Mouse (Mus musculus): ENCODE data around the gene Oas1f. TPM values are rescaled to one million over a fixed set of nuclear protein-coding genes. Genes with fewer than 3 reads are reported as not detected.
"Not testable (repeated sequence)": the region's sequence is repeated elsewhere in the genome, so short reads cannot be mapped to it uniquely, and the experiment has no call there.

Oas1f gene
- total RNA-seq (2014; rRNA removed), result not detected in 2 replicates
- not detected in 2 replicates for polyA plus RNA-seq (2012; rRNA removed)

DNA sequence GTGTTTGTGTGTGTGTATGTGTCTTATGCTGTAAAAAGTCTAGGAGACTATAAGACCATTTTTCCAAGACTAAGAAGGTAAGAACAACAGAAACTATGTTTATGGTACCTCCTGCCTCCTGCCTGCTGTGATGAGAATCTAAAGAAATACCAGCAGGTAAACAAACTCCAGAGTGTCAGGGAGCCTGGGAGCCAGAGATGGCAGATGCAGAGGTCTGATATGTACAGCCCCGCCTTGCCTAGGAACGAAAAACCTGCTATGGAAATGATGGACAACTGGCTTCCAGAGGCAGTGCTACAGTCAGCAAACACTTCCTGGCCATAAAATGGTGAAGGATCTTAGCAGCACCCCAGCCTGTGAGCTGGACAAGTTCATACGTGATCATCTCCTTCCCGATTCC lies at the start of gene Oas1f:
Oas1f (plus strand) TSS at position 301 of the 400 bp plus-strand sequence.
- H3K4me1 ChIP-seq (ENCODE audit: control insufficient read depth, insufficient read depth, low read length), result no peaks in the 10 kb centered on the region
- H3K27me3 ChIP-seq (ENCODE audit: control insufficient read depth, insufficient read depth, low read length), result no peaks in the 10 kb centered on the region
- H3K9ac ChIP-seq (ENCODE audit: low read depth, low read length), result no peak within 1 kb of the TSS
- no peak for TF ChIP-seq POLR2A (IDR thresholded peaks at IDR 0.05; ENCODE audit: extremely low read depth, insufficient read depth, low read length)
- no peak for TF ChIP-seq CTCF (IDR thresholded peaks at IDR 0.05; ENCODE audit: low read depth, low read length)
- H3K27ac ChIP-seq (replicated peaks; ENCODE audit: insufficient read depth, low read depth, low read length), result no peak within 1 kb of the TSS
- WGBS, result 63% methylated on average over 4 of the region's 4 CpGs
- DNase-seq (ENCODE audit: extremely low read depth, low read depth, low spot score), result no peak
- no peak within 1 kb of the TSS for H3K4me3 ChIP-seq (ENCODE audit: insufficient read depth, low read depth, low read length)
- no peaks in the 10 kb centered on the region for H3K79me2 ChIP-seq (ENCODE audit: control insufficient read depth, insufficient read depth, low read length)
- no peaks in the 10 kb centered on the region for H3K36me3 ChIP-seq (ENCODE audit: control insufficient read depth, insufficient read depth, low read length)

DNA sequence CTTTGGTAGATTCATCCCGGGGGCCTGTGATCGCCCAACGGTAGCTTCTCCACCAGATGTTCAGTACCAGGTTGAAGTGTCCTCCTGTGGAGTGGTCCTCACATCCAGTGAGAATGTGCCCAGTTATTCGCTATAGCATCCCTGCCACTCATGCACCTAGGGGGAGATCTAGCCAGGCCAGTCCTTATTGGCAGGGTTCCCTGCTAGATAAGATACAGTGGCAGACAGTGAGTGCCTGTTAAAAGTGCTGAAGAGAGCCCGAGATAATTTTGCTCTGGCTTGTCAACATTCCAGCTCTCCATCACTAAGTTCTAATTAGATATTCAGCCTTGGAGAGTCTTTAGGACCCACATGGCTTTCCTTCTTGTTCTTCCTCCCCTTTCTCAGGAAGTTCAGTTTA lies 49.0 kb upstream of the Oas1f start:
- not testable (repeated sequence) for H3K27ac ChIP-seq (replicated peaks; ENCODE audit: insufficient read depth, low read depth, low read length); H3K27me3 ChIP-seq (ENCODE audit: control insufficient read depth, insufficient read depth, low read length); H3K79me2 ChIP-seq (ENCODE audit: control insufficient read depth, insufficient read depth, low read length); H3K9ac ChIP-seq (ENCODE audit: low read depth, low read length); H3K36me3 ChIP-seq (ENCODE audit: control insufficient read depth, insufficient read depth, low read length); H3K4me3 ChIP-seq (ENCODE audit: insufficient read depth, low read depth, low read length); H3K4me1 ChIP-seq (ENCODE audit: control insufficient read depth, insufficient read depth, low read length); DNase-seq (ENCODE audit: extremely low read depth, low read depth, low spot score)
- 70% methylated on average over 5 of the region's 5 CpGs for WGBS

DNA sequence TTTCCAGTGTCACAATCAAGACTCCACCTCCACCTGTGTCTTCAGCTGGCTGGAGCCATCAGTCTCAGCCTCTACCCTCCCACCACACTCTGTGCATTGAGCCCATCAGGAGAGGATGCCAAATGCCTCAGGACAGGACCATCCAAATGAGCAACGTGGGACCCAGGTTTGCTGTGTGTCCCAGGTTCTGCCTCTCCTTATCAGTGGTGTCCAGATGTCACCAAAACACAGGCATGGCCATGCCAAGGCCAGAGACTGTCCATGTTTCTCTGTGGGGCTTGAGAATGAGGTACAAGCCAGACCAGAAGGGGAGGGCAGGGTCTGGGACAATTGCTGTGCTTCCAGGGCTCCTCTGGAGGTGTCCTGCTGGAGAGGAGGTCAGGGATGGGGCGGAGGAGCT lies 48.2 kb upstream of the Oas1f start:
- H3K79me2 ChIP-seq (ENCODE audit: control insufficient read depth, insufficient read depth, low read length); H3K4me3 ChIP-seq (ENCODE audit: insufficient read depth, low read depth, low read length); H3K27me3 ChIP-seq (ENCODE audit: control insufficient read depth, insufficient read depth, low read length); H3K9ac ChIP-seq (ENCODE audit: low read depth, low read length); H3K36me3 ChIP-seq (ENCODE audit: control insufficient read depth, insufficient read depth, low read length); DNase-seq (ENCODE audit: extremely low read depth, low read depth, low spot score); H3K4me1 ChIP-seq (ENCODE audit: control insufficient read depth, insufficient read depth, low read length); H3K27ac ChIP-seq (replicated peaks; ENCODE audit: insufficient read depth, low read depth, low read length): not testable (repeated sequence)
- 54% methylated on average over 2 of the region's 2 CpGs for WGBS

DNA sequence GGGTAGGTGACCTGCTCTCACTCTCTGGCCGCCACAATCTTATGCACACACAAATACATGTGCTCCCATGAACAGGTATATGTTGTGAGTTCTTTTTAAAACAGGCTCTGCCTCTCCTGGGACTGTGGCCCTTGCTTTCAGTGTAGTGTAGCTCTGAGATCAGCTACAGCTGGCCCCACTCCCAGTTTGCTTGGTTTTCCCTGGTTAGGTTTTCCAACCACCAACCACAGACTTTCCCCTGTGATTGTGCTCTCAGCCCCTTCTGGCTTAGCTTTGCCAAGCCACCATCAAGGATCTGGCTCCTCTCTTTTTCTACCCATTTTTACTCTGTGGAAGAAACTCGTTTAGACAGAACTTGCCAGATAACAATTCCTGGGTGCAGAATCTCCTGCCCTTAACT lies 43.6 kb upstream of the Oas1f start:
- DNase-seq (ENCODE audit: extremely low read depth, low read depth, low spot score), result no peak
- WGBS, result 67% methylated on average over 2 of the region's 2 CpGs
- Histone ChIP-seq H3K27me3 (ENCODE audit: control insufficient read depth, insufficient read depth, low read length) (no peaks in the 10 kb centered on the region), H3K4me1 (ENCODE audit: control insufficient read depth, insufficient read depth, low read length) (no peaks in the 10 kb centered on the region), H3K79me2 (ENCODE audit: control insufficient read depth, insufficient read depth, low read length) (no peaks in the 10 kb centered on the region), H3K9ac (ENCODE audit: low read depth, low read length) (no peak overlapping the region), H3K27ac (replicated peaks; ENCODE audit: insufficient read depth, low read depth, low read length) (no peak overlapping the region), H3K4me3 (ENCODE audit: insufficient read depth, low read depth, low read length) (no peak overlapping the region), H3K36me3 (ENCODE audit: control insufficient read depth, insufficient read depth, low read length) (no peaks in the 10 kb centered on the region)
- TF ChIP-seq POLR2A (IDR thresholded peaks at IDR 0.05; ENCODE audit: extremely low read depth, insufficient read depth, low read length) (no peak), CTCF (IDR thresholded peaks at IDR 0.05; ENCODE audit: low read depth, low read length) (no peak)

DNA sequence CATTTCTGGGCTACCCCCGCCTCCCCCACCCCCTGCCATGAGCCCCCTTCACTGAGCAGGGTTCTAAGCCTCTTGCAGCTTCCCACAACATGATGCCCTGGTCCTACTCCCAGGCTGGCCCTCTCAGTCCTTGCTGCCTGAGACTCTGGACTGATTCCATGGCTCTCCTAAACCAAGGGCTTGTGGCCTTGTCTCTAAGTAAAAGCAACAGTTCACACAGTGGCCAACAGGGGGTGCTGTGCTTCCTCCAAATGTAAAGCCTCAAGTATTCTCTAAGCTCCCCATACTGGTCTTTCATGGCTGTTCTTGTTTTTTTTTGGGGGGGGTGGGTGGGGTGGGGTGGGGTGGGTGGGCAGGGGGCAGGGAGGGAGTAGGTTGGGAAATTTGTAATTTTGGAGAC lies 40.7 kb upstream of the Oas1f start:
- TF ChIP-seq CTCF (IDR thresholded peaks at IDR 0.05; ENCODE audit: low read depth, low read length), result peak; percentile 58
- no peak for TF ChIP-seq POLR2A (IDR thresholded peaks at IDR 0.05; ENCODE audit: extremely low read depth, insufficient read depth, low read length)
- Histone ChIP-seq H3K9ac (ENCODE audit: low read depth, low read length) (no peak overlapping the region), H3K79me2 (ENCODE audit: control insufficient read depth, insufficient read depth, low read length) (no peaks in the 10 kb centered on the region), H3K4me3 (ENCODE audit: insufficient read depth, low read depth, low read length) (no peak overlapping the region), H3K4me1 (ENCODE audit: control insufficient read depth, insufficient read depth, low read length) (no peaks in the 10 kb centered on the region), H3K36me3 (ENCODE audit: control insufficient read depth, insufficient read depth, low read length) (no peaks in the 10 kb centered on the region), H3K27me3 (ENCODE audit: control insufficient read depth, insufficient read depth, low read length) (no peaks in the 10 kb centered on the region), H3K27ac (replicated peaks; ENCODE audit: insufficient read depth, low read depth, low read length) (no peak overlapping the region)
- peak; percentile 65 for DNase-seq (ENCODE audit: extremely low read depth, low read depth, low spot score)
- WGBS, result 100% methylated on average over 1 of the region's 1 CpGs

DNA sequence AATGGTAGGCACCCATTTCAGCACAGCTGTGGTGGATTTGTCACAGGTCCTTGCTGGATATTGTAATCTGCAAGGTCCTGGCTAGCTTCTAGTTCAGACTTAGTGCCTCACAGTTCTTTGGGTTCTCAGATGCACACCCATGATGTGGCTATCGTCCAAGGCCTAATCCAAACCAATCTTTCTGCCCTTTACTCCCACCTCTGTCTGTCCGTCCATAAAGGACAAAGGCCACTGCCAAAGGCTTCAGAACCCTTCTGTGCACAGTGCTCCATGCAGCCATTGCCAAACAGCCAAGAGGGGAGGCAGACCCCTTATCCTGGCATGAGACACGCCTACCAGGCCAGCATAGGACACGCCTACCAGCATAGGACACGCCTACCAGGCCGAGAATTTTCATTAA lies 38.0 kb upstream of the Oas1f start:
- H3K79me2 ChIP-seq (ENCODE audit: control insufficient read depth, insufficient read depth, low read length), result peaks cover 7% of the 10 kb centered on the region; the same call in 1 of the 2 replicates

More for the DNA sequence above, 38.0 kb upstream of the Oas1f start:
- 30% methylated on average over 6 of the region's 6 CpGs for WGBS
- Histone ChIP-seq H3K4me1 (ENCODE audit: control insufficient read depth, insufficient read depth, low read length) (peaks cover 5% of the 10 kb centered on the region; the same call in 1 of the 2 replicates), H3K27me3 (ENCODE audit: control insufficient read depth, insufficient read depth, low read length) (no peaks in the 10 kb centered on the region), H3K4me3 (ENCODE audit: insufficient read depth, low read depth, low read length) (no peak overlapping the region), H3K36me3 (ENCODE audit: control insufficient read depth, insufficient read depth, low read length) (no peaks in the 10 kb centered on the region), H3K9ac (ENCODE audit: low read depth, low read length) (no peak overlapping the region), H3K27ac (replicated peaks; ENCODE audit: insufficient read depth, low read depth, low read length) (no peak overlapping the region)
- TF ChIP-seq POLR2A (IDR thresholded peaks at IDR 0.05; ENCODE audit: extremely low read depth, insufficient read depth, low read length), result no peak
- no peak for TF ChIP-seq CTCF (IDR thresholded peaks at IDR 0.05; ENCODE audit: low read depth, low read length)
- DNase-seq (ENCODE audit: extremely low read depth, low read depth, low spot score), result peak; percentile 43

All from liver, adult 2 months (tissue).